Mouse (Mus musculus): ENCODE measurements around the gene Ascl1. TPM values are rescaled to one million over a fixed set of nuclear protein-coding genes. Genes with fewer than 3 reads are reported as not detected.
A peak's percentile ranks its signal among the peaks of the same experiment; 100 is the strongest.

Gene Ascl1
- total and polyA plus RNA-seq, 2 experiments from 2014 or later, result 4.6 to 19.4 TPM

GRCm38 (mm10) chr10:87492661-87493551 is 554 bp downstream of the Ascl1 start:
- H3K4me1 ChIP-seq (ENCODE audit: insufficient read depth, low read length), result peaks cover 7% of the 10 kb centered on the region; the same call in 1 of the 2 replicates
- peak overlapping the region; percentile 93 for H3K4me2 ChIP-seq (ENCODE audit: low read depth, low read length)
- no peaks in the 10 kb centered on the region for H3K9me3 ChIP-seq (ENCODE audit: low read length)
- no peak for TF ChIP-seq CTCF (IDR thresholded peaks at IDR 0.05; ENCODE audit: low read depth)
- H3K36me3 ChIP-seq (ENCODE audit: insufficient read depth, low read length), result no peaks in the 10 kb centered on the region
- under 1% methylated on average over 78 of the region's 90 CpGs for WGBS
- DNase-seq (ENCODE audit: low spot score) (peak; percentile 80), ATAC-seq (peak; percentile 22; the same call in 1 of the 2 replicates)
- 0 out of 2 replicates have a peak, but pooled peaks cover 10% of the 10 kb centered on the region for H3K27me3 ChIP-seq (ENCODE audit: insufficient read depth, low read length)
- peak overlapping the region; percentile 71 for H3K4me3 ChIP-seq (ENCODE audit: low read length)
- peak overlapping the region; percentile 76 for H3K27ac ChIP-seq
- H3K9ac ChIP-seq (replicated peaks; ENCODE audit: low read length), result peak overlapping the region; percentile 58

- no peak for TF ChIP-seq CTCF (IDR thresholded peaks at IDR 0.05; ENCODE audit: low read depth)
- peak overlapping the region; percentile 58 for H3K9ac ChIP-seq (replicated peaks; ENCODE audit: low read length)
- under 1% methylated on average over 26 of the region's 26 CpGs for WGBS
- peak overlapping the region; percentile 76 for H3K27ac ChIP-seq
- ATAC-seq, result no peak
- H3K36me3 ChIP-seq (ENCODE audit: insufficient read depth, low read length), result no peaks in the 10 kb centered on the region
- no peaks in the 10 kb centered on the region for H3K9me3 ChIP-seq (ENCODE audit: low read length)
- peaks cover 7% of the 10 kb centered on the region; the same call in 1 of the 2 replicates for H3K4me1 ChIP-seq (ENCODE audit: insufficient read depth, low read length)
- peak overlapping the region; percentile 71 for H3K4me3 ChIP-seq (ENCODE audit: low read length)
- H3K27me3 ChIP-seq (ENCODE audit: insufficient read depth, low read length), result 0 out of 2 replicates have a peak, but pooled peaks cover 10% of the 10 kb centered on the region
- DNase-seq (ENCODE audit: low spot score), result no peak
- peak overlapping the region; percentile 93 for H3K4me2 ChIP-seq (ENCODE audit: low read depth, low read length)
Observed at GRCm38 (mm10) chr10:87492332-87492660, 1.2 kb downstream of the Ascl1 start.

GRCm38 (mm10) chr10:87491485-87492040 is 1.9 kb downstream of the Ascl1 start:
- Histone ChIP-seq H3K36me3 (ENCODE audit: insufficient read depth, low read length) (no peaks in the 10 kb centered on the region), H3K27ac (0 out of 2 replicates have a peak overlapping the region, but pooled peaks have one; percentile 76), H3K9me3 (ENCODE audit: low read length) (no peaks in the 10 kb centered on the region), H3K4me2 (ENCODE audit: low read depth, low read length) (peak overlapping the region; percentile 93), H3K4me1 (ENCODE audit: insufficient read depth, low read length) (peaks cover 7% of the 10 kb centered on the region), H3K27me3 (ENCODE audit: insufficient read depth, low read length) (0 out of 2 replicates have a peak, but pooled peaks cover 6% of the 10 kb centered on the region), H3K9ac (replicated peaks; ENCODE audit: low read length) (no peak overlapping the region; the same call in 1 of the 2 replicates), H3K4me3 (ENCODE audit: low read length) (peak overlapping the region; percentile 71)
- TF ChIP-seq CTCF (IDR thresholded peaks at IDR 0.05; ENCODE audit: low read depth), result no peak
- 8% methylated on average over 11 of the region's 11 CpGs for WGBS
- no peak for ATAC-seq
- DNase-seq (ENCODE audit: low spot score), result peak; percentile 58

- no peak overlapping the region for H3K4me3 ChIP-seq (ENCODE audit: low read length)
- 15% methylated on average over 2 of the region's 2 CpGs for WGBS
- no peak for TF ChIP-seq CTCF (IDR thresholded peaks at IDR 0.05; ENCODE audit: low read depth)
Observed at GRCm38 (mm10) chr10:87490328-87490727, 3.1 kb downstream of the Ascl1 start.

GRCm38 (mm10) chr10:87489246-87490009 is 4.0 kb downstream of the Ascl1 start:
- peak overlapping the region; percentile 30; the same call in 1 of the 2 replicates for H3K9ac ChIP-seq (replicated peaks; ENCODE audit: low read length)
- no peak for TF ChIP-seq CTCF (IDR thresholded peaks at IDR 0.05; ENCODE audit: low read depth)
- DNase-seq (ENCODE audit: low spot score) (peak; percentile 89), ATAC-seq (0 out of 2 replicates have a peak, but pooled peaks have one; percentile 13)
- WGBS, result 2% methylated on average over 18 of the region's 18 CpGs
- H3K27me3 ChIP-seq (ENCODE audit: insufficient read depth, low read length), result no peaks in the 10 kb centered on the region
- H3K27ac ChIP-seq, result peak overlapping the region; percentile 80
- H3K9me3 ChIP-seq (ENCODE audit: low read length), result no peaks in the 10 kb centered on the region
- H3K4me1 ChIP-seq (ENCODE audit: insufficient read depth, low read length), result peaks cover 10% of the 10 kb centered on the region
- H3K4me2 ChIP-seq (ENCODE audit: low read depth, low read length), result peak overlapping the region; percentile 53
- H3K4me3 ChIP-seq (ENCODE audit: low read length), result peak overlapping the region; percentile 21
- H3K36me3 ChIP-seq (ENCODE audit: insufficient read depth, low read length), result no peaks in the 10 kb centered on the region

More at GRCm38 (mm10) chr10:87490328-87490727, 3.1 kb downstream of the Ascl1 start:
- Histone ChIP-seq H3K27me3 (ENCODE audit: insufficient read depth, low read length) (no peaks in the 10 kb centered on the region), H3K4me2 (ENCODE audit: low read depth, low read length) (peak overlapping the region; percentile 93), H3K4me1 (ENCODE audit: insufficient read depth, low read length) (peaks cover 14% of the 10 kb centered on the region), H3K36me3 (ENCODE audit: insufficient read depth, low read length) (no peaks in the 10 kb centered on the region), H3K9ac (replicated peaks; ENCODE audit: low read length) (no peak overlapping the region), H3K27ac (peak overlapping the region; percentile 32; the same call in 1 of the 2 replicates), H3K9me3 (ENCODE audit: low read length) (no peaks in the 10 kb centered on the region)
- no peak for ATAC-seq
- no peak for DNase-seq (ENCODE audit: low spot score)

All from hindbrain, postnatal 0 days (tissue).